Mouse (Mus musculus) heart, embryonic 14.5 days (tissue): Measurements from ENCODE around the gene Slc13a4. TPM values are rescaled to one million over a fixed set of nuclear protein-coding genes. Genes with fewer than 3 reads are reported as not detected.
A peak's percentile ranks its signal among the peaks of the same experiment; 100 is the strongest.

Source experiments
- ATAC-seq: fragments of 200-750 bp; cut with Nextera tagmentation; 2 replicates; pipeline ENCODE4 v1.8.0; 2017; ENCODE audit warnings: low read depth, moderate TSS enrichment; ENCODE audit not compliant: insufficient number of reproducible peaks, insufficient read depth, low FRiP score
- H3K27ac ChIP-seq, 2 experiments: fragments of 200-500 bp in 1 of 2; fragments of 300-500 bp in 1 of 2; sonication (generic) in 1 of 2; replicated peaks in 1 of 2; 2 replicates each; pipeline ENCODE4 v1.5.1; 2012 to 2014; ENCODE audit warnings: low read depth in 2 of 2, low read length in 2 of 2, control low read depth in 1 of 2, mild to moderate bottlenecking in 1 of 2, mixed read lengths in 1 of 2; ENCODE audit not compliant: control insufficient read depth in 1 of 2, insufficient read depth in 1 of 2
- H3K27me3 ChIP-seq: fragments of 300-500 bp; sonication (generic); 2 replicates; pipeline ENCODE4 v1.6.1; 2014; ENCODE audit warnings: mild to moderate bottlenecking, low read length, control low read depth; ENCODE audit not compliant: control insufficient read depth, insufficient read depth
- H3K36me3 ChIP-seq: fragments of 300-500 bp; sonication (generic); 2 replicates; pipeline ENCODE4 v1.6.1; 2014; ENCODE audit warnings: mild to moderate bottlenecking, control low read depth, low read length, mixed read lengths; ENCODE audit not compliant: control insufficient read depth, insufficient read depth
- H3K4me1 ChIP-seq, 2 experiments: fragments of 200-500 bp in 1 of 2; fragments of 300-500 bp in 1 of 2; sonication (generic) in 1 of 2; 2 replicates each; pipeline ENCODE4 v1.6.1; 2012 to 2014; ENCODE audit warnings: low read length in 2 of 2, control low read depth in 1 of 2, mixed read lengths in 1 of 2; ENCODE audit not compliant: control insufficient read depth in 2 of 2, insufficient read depth in 2 of 2
- H3K4me2 ChIP-seq: fragments of 300-500 bp; sonication (generic); 2 replicates; pipeline ENCODE4 v1.6.1; 2014; ENCODE audit warnings: mild to moderate bottlenecking, low read length
- H3K4me3 ChIP-seq, 2 experiments: fragments of 200-500 bp in 1 of 2; fragments of 300-500 bp in 1 of 2; sonication (generic) in 1 of 2; 2 replicates each; pipeline ENCODE4 v1.5.1; 2012 to 2014; ENCODE audit warnings: low read length in 2 of 2, mild to moderate bottlenecking in 2 of 2, control low read depth in 1 of 2, low read depth in 1 of 2, moderate library complexity in 1 of 2; ENCODE audit not compliant: control insufficient read depth in 1 of 2, insufficient read depth in 1 of 2
- H3K9ac ChIP-seq: fragments of 300-500 bp; sonication (generic); 2 replicates; pipeline ENCODE4 v1.6.1; 2014; ENCODE audit warnings: mild to moderate bottlenecking, low read length
- H3K9me3 ChIP-seq: fragments of 300-500 bp; sonication (generic); 2 replicates; pipeline ENCODE4 v1.6.1; 2016; ENCODE audit warnings: low read length, control low read depth; ENCODE audit not compliant: control insufficient read depth
- WGBS: fragments of 180-500 bp; shearing (Covaris S2); extraction: QIAGEN DNeasy Blood & Tissue Kit; methylation state at CpG from one replicate; pipeline ENCODE4 v1.1.7; 2014; 5-methylcytosine and 5-hydroxymethylcytosine counted together
- polyA plus RNA-seq: library from polyadenylated mRNA; unstranded; fragments of >200 nt; fragmentation: Nextera tagmentation; extraction: Ambion mirVana; gene quantifications from 2 replicates; pipeline ENCODE4 v1.2.1, GENCODE M21; 2014

The Slc13a4 gene
- polyA plus RNA-seq, 1 experiment from 2014 or later = 1.3 TPM

DNA sequence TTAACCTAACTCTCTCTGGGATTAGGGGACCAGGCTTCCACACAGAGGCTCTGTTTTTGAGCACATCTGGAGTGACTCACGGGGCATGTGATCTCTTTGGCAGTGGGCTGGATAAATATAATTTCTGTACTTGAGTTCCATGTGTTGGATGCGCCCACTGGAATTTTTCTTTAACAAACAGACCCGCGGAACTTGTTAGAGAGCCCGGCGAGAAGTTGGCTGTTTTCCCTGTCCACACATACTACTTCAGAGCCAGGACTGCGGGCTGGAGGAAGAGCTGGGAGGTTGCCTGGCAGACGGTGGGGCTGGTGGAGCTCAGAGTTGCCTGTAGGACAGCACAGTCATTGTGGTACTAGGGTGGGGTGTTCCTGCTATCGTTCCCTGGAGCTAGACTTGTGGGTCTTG lies 18.2 kb upstream of the Slc13a4 start, which contains the start of gene Fam180a:
TSS of gene Fam180a (minus strand) at position 31 of the 405 bp plus-strand sequence.
- H3K4me3 ChIP-seq = no peak within 1 kb of the TSS
- H3K27me3 ChIP-seq = no peaks in the 10 kb centered on the region
- 0 out of 2 replicates have a peak, but pooled peaks have one; percentile 31 for ATAC-seq
- H3K9me3 ChIP-seq = no peaks in the 10 kb centered on the region
- H3K4me2 ChIP-seq = peak within 1 kb of the TSS; percentile 26; the same call in 1 of the 2 replicates
- no peak within 1 kb of the TSS for H3K9ac ChIP-seq
- 35% methylated on average over 9 of the region's 9 CpGs for WGBS
- H3K4me1 ChIP-seq = peaks cover 13 to 16% of the 10 kb centered on the region in 2 experiments
- peak within 1 kb of the TSS; percentile 32 to 56; a peak in 2 of 4 replicates for H3K27ac ChIP-seq
- no peaks in the 10 kb centered on the region for H3K36me3 ChIP-seq

DNA sequence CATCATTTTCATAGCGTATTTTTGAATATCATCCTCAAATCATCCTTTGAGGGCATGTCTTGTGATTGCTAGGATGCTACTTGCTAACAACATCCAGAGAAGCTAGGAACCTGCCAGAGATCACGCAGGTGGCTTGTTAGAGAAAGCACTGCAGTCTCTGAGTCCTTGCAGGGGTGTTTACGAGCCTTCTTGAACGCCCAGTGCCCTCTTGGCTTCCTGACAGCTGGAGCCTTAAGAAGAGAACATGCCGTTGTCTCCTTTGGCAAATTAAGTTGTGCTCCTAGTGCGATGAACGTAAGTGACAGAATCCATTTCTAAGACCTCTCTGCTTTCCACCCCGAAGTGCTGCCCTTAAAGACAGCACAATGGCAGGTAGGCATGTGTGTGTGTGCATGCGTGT lies 16.4 kb upstream of the Slc13a4 start:
- Histone ChIP-seq H3K4me3 (no peak overlapping the region), H3K4me2 (no peak overlapping the region), H3K27me3 (no peaks in the 10 kb centered on the region), H3K4me1 (peaks cover 8 to 14% of the 10 kb centered on the region in 2 experiments), H3K9ac (no peak overlapping the region), H3K27ac (no peak overlapping the region), H3K36me3 (no peaks in the 10 kb centered on the region), H3K9me3 (no peaks in the 10 kb centered on the region)
- WGBS = 77% methylated on average over 9 of the region's 9 CpGs
- no peak for ATAC-seq

DNA sequence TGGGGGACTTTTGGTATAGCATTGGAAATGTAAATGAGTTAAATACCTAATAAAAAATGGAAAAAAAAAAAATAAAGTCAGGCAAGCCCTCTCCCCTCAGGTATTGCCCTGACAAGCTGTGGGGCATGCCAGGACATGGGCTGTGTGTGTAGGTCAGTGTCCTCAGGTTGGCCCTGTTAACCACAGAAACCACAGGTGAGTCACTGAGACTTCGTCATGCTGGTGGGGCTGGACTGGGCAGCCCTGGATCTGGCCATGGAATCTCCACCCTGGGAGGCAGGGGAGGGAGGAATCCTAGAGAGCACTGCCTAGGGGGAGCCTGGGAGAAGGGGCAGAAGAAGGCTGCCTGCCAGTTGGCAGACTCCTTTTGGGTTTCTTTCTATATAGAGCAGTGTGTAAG lies 15.1 kb upstream of the Slc13a4 start:
- no peak overlapping the region for H3K4me2 ChIP-seq

DNA sequence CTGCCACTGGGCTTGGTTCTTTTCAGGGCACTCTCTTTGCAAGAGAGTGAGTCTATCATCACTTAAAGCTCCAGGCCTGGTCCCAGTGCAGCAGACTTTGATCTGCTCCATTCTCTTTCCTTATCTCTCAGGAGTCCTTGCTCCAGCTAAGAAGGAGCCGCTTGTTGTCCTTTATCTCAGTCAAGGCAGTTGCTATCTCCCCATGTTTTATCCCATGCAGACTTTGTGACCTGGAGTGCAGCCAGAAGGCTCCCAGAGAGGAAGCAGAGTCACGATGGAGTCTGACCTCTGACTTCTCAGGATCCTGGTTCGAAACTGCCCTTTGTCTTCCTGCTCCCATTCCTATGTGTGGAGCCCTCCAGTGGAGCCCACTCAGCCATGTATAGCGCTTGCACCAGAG lies 13.2 kb upstream of the Slc13a4 start:
- Histone ChIP-seq H3K27me3 (no peaks in the 10 kb centered on the region), H3K9me3 (no peaks in the 10 kb centered on the region), H3K4me1 (peaks cover 5 to 11% of the 10 kb centered on the region in 2 experiments; a peak in 3 of 4 replicates), H3K27ac (no peak overlapping the region), H3K4me2 (no peak overlapping the region), H3K36me3 (no peaks in the 10 kb centered on the region), H3K4me3 (no peak overlapping the region), H3K9ac (no peak overlapping the region)
- WGBS = 33% methylated on average over 4 of the region's 4 CpGs
- ATAC-seq = no peak

More for the DNA sequence above, 15.1 kb upstream of the Slc13a4 start:
- H3K27ac ChIP-seq = no peak overlapping the region
- H3K27me3 ChIP-seq = no peaks in the 10 kb centered on the region
- 61% methylated on average over 1 of the region's 1 CpGs for WGBS
- H3K9me3 ChIP-seq = no peaks in the 10 kb centered on the region
- no peaks in the 10 kb centered on the region for H3K36me3 ChIP-seq
- H3K4me3 ChIP-seq = no peak overlapping the region
- H3K9ac ChIP-seq = no peak overlapping the region
- no peak for ATAC-seq
- H3K4me1 ChIP-seq = peaks cover 8 to 14% of the 10 kb centered on the region in 2 experiments

DNA sequence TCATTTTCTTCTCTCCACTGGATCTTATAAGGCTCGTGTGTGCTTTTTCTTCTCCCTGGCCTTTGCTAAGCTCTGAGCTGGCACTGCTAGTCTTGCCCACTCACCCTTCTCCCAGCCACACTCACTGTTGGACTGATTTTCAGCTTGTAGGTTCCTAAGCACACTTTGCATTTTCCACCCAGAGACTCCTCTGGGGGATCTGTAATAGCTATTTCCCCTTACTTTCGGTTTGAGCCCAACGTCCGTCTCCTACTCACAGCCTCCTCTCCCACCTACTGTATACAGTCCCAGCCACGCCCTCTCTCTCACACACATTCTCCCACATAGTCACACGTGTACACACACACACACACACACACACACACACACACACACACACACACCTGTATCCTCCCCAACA lies 11.9 kb upstream of the Slc13a4 start:
- ATAC-seq = no peak
- Histone ChIP-seq H3K4me3 (no peak overlapping the region), H3K9me3 (no peaks in the 10 kb centered on the region), H3K4me1 (peaks cover 0 to 4% of the 10 kb centered on the region in 2 experiments; a peak in 1 of 4 replicates), H3K27ac (no peak overlapping the region), H3K36me3 (no peaks in the 10 kb centered on the region), H3K9ac (no peak overlapping the region), H3K27me3 (no peaks in the 10 kb centered on the region), H3K4me2 (no peak overlapping the region)
- 73% methylated on average over 6 of the region's 6 CpGs for WGBS

DNA sequence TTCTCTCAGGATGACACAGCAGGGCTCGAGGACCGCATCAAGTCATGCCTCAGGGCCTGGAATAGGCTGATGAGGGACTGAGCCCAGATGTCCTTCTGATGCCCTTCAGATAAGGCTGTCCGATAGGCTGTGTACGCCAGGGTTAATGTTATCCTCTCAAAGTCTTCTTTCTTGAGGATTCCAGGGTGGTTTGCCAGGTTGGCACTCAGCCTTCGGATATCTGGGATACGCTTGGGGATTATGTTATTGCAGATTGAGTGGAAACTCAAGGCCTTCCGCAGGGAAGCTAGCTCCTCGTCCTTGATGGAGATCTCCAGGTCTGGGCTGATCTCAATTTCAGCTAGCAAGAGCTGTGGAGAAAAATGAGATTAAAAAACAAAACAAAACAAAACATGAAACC lies 5.6 kb upstream of the Slc13a4 start:
- Histone ChIP-seq H3K4me2 (no peak overlapping the region), H3K4me3 (no peak overlapping the region), H3K36me3 (no peaks in the 10 kb centered on the region), H3K27ac (no peak overlapping the region), H3K27me3 (no peaks in the 10 kb centered on the region), H3K9me3 (no peaks in the 10 kb centered on the region), H3K4me1 (no peaks in the 10 kb centered on the region; a peak in 1 of 4 replicates), H3K9ac (no peak overlapping the region)
- 87% methylated on average over 8 of the region's 8 CpGs for WGBS
- no peak for ATAC-seq

DNA sequence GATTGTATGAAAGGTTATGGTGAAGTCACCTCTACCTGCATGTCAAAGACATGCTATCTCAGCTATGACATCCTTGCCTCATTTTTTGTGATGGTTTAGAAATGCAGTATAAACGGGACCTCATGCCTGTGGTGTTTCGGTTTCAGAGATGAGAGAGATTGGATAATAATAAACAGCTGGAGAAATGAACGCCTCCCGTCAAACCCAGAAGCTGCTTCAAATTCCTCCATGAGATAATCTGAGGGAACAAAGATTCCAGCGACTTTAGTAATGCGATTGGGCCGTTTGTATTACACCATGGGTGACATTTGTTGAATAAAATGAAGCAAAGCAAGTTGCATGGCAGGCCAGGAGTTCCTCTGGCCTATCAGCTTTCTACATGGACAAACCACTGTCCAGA lies 1.5 kb upstream of the Slc13a4 start:
- Histone ChIP-seq H3K4me1 (peaks cover 0 to 8% of the 10 kb centered on the region in 2 experiments; a peak in 2 of 4 replicates), H3K4me3 (no peak overlapping the region), H3K4me2 (no peak overlapping the region), H3K27ac (no peak overlapping the region), H3K36me3 (no peaks in the 10 kb centered on the region), H3K27me3 (no peaks in the 10 kb centered on the region), H3K9me3 (no peaks in the 10 kb centered on the region), H3K9ac (no peak overlapping the region)
- ATAC-seq = no peak
- 28% methylated on average over 7 of the region's 7 CpGs for WGBS

DNA sequence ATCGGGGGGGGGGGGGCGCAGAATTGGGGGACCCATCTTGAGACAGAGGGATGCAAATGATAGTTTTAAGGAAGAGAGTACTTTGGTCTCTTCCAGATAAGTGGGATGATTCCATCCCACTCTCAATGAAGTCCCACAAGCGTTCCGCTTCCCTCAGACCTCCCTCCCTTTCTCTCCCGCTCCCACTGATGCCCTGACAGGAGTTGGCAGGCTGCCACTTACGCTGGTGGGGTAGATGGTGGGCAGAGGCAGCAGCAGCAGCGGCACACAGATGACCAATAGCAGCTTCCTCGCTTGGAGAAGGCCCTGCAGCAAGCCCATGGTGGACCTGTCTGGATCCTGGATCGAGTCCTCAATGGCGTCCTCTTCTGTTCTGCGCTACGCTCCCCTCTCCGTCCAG lies 795 bp downstream of the Slc13a4 start:
- Histone ChIP-seq H3K36me3 (no peaks in the 10 kb centered on the region), H3K9ac (no peak overlapping the region), H3K4me2 (no peak overlapping the region), H3K9me3 (no peaks in the 10 kb centered on the region), H3K27me3 (no peaks in the 10 kb centered on the region), H3K4me3 (no peak overlapping the region), H3K27ac (no peak overlapping the region), H3K4me1 (peaks cover 0 to 8% of the 10 kb centered on the region in 2 experiments; a peak in 2 of 4 replicates)
- 50% methylated on average over 13 of the region's 13 CpGs for WGBS
- ATAC-seq = peak; percentile 47; the same call in 1 of the 2 replicates
